Comparison of ENCODE assay signal across 29 mouse cellular contexts in the genomic region with DNA sequence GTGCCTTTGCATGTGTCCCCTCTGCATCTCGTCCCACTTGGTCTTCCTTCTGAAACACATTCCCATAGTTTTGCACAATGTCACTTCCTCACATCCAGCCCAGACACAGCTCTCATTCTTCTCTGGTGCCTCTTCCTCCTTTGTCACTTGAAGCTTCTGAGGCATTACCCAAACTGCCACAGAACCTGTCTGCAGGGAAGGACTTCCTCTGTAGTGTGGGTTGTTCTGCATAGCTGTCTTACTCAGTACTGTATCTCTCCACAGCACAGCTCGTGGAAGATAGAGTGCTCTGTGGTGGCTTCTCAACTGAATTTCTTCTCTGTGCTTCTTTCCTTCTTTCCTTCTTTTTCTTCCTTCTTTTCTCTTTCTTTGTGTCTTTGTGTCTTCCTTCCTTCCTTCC. TPM values are rescaled to one million over a fixed set of nuclear protein-coding genes. Genes with fewer than 3 reads are reported as not detected.
"Had no signal": no experiment of that assay in that cellular context is flagged by ENCODE, and none has a peak within 500 bp of the region (broad histone marks: within the 10 kb centered on the region; RNA-seq: fewer than 3 reads in every experiment).

No protein-coding gene starts in this region.

- H3K4me3 ChIP-seq: gastrocnemius, adult 2 months; heart, embryonic 10.5 days; heart, embryonic 12.5 days; hindbrain, embryonic 10.5 days; hindbrain, embryonic 12.5 days; intestine, embryonic 15.5 days; layer of hippocampus, adult 2 months; limb, embryonic 13.5 days; limb, embryonic 15.5 days had no signal

- H3K36me3 ChIP-seq: heart, embryonic 10.5 days; heart, embryonic 12.5 days; hindbrain, embryonic 10.5 days; hindbrain, embryonic 12.5 days; intestine, embryonic 15.5 days; limb, embryonic 13.5 days; limb, embryonic 15.5 days had no signal

- DNase-seq: gastrocnemius, adult 2 months; gastrocnemius, postnatal 10 days; gastrocnemius, postnatal 25 days; heart, adult 18-20 months; heart, postnatal 10 days; heart, postnatal 4 days; kidney, adult 18-20 months; kidney, adult 8-10 months; kidney, postnatal 10 days; kidney, postnatal 25 days; kidney, postnatal 4 days; left cerebral cortex, postnatal 4 days had no signal

- H3K4me1 ChIP-seq: heart, embryonic 10.5 days; heart, embryonic 12.5 days; hindbrain, embryonic 10.5 days; hindbrain, embryonic 12.5 days; intestine, embryonic 15.5 days; limb, embryonic 13.5 days; limb, embryonic 15.5 days had no signal

- ATAC-seq: hindbrain, embryonic 16.5 days; inflammation-experienced regulatory T-cells, adult 6 months; intestine, embryonic 15.5 days; intestine, postnatal 0 days had no signal

- H3K27ac ChIP-seq: gastrocnemius, adult 2 months; heart, embryonic 10.5 days; hindbrain, embryonic 10.5 days; hindbrain, embryonic 12.5 days; hindbrain, embryonic 14.5 days; intestine, embryonic 15.5 days; layer of hippocampus, adult 2 months; limb, embryonic 13.5 days; limb, embryonic 15.5 days had no signal

- H3K27me3 ChIP-seq: heart, embryonic 12.5 days; hindbrain, embryonic 12.5 days; intestine, embryonic 15.5 days; limb, embryonic 13.5 days; limb, embryonic 15.5 days had no signal

RNA-seq across cellular contexts. Expression of a gene that starts 33.4 kb away (rescaled TPM):
- polyA plus RNA-seq: heart, embryonic 10.5 days; heart, embryonic 12.5 days; heart, embryonic 14.5 days; heart, embryonic 16.5 days; inflammation-experienced regulatory T-cells, adult 6 months; intestine, embryonic 15.5 days; kidney, embryonic 14.5 days; kidney, embryonic 16.5 days; limb, embryonic 13.5 days; liver, adult 2 months had no signal

RNA-seq across cellular contexts. Expression of a gene that starts 33.4 kb away (rescaled TPM):
- polyA plus RNA-seq: heart, embryonic 10.5 days; heart, embryonic 12.5 days; heart, embryonic 14.5 days; heart, embryonic 16.5 days; hindbrain, embryonic 10.5 days; inflammation-experienced regulatory T-cells, adult 6 months; intestine, embryonic 15.5 days; intestine, postnatal 0 days; kidney, embryonic 14.5 days; kidney, embryonic 16.5 days; liver, adult 2 months had no signal
